Mouse (Mus musculus) cerebellum, postnatal 14 days (tissue): ENCODE measurements around the gene Ruvbl2.

Experiments
- DNase-seq, 2 experiments: peaks; one replicate each; pipeline ENCODE4 v3.0.0; 2021; ENCODE audit warnings: mixed read lengths in 2 of 2

The Ruvbl2 gene

GRCm38 (mm10) chr7:45460860-45461314, 23.0 kb upstream of the Ruvbl2 start:
- DNase-seq, result peak; percentile 58 to 70

GRCm38 (mm10) chr7:45460377-45460776, 22.5 kb upstream of the Ruvbl2 start:
- peak in 1 of 2 experiments; percentile 41 for DNase-seq

GRCm38 (mm10) chr7:45459564-45460140, 21.8 kb upstream of the Ruvbl2 start, which contains the start of gene Ftl1:
TSS of gene Ftl1 (minus strand) at chr7:45459884.
- peak; percentile 96 for DNase-seq

GRCm38 (mm10) chr7:45458748-45459563, 21.1 kb upstream of the Ruvbl2 start:
- peak; percentile 89 to 96 for DNase-seq

GRCm38 (mm10) chr7:45457204-45458060, 19.5 kb upstream of the Ruvbl2 start:
- DNase-seq, result no peak

- DNase-seq, result no peak
These were observed 18.9 kb upstream of the Ruvbl2 start for GRCm38 (mm10) chr7:45456721-45457203.

- DNase-seq, result no peak
These were observed 18.2 kb upstream of the Ruvbl2 start for GRCm38 (mm10) chr7:45455932-45456696.

GRCm38 (mm10) chr7:45454971-45455370, 17.1 kb upstream of the Ruvbl2 start:
- no peak for DNase-seq

- peak; percentile 93 to 95 for DNase-seq
These were observed 13.6 kb upstream of the Ruvbl2 start for GRCm38 (mm10) chr7:45451344-45451982.

GRCm38 (mm10) chr7:45449974-45450373, 12.1 kb upstream of the Ruvbl2 start:
- no peak for DNase-seq

- DNase-seq, result peak; percentile 56 to 71
These were observed 9.6 kb upstream of the Ruvbl2 start for GRCm38 (mm10) chr7:45447325-45447990.

GRCm38 (mm10) chr7:45446589-45446988, 8.7 kb upstream of the Ruvbl2 start:
- DNase-seq, result no peak

GRCm38 (mm10) chr7:45443526-45444420, 5.9 kb upstream of the Ruvbl2 start:
- DNase-seq, result no peak

- no peak for DNase-seq
These were observed 850 bp downstream of the Ruvbl2 start for GRCm38 (mm10) chr7:45437046-45437445.

GRCm38 (mm10) chr7:45436444-45436843, 1.5 kb downstream of the Ruvbl2 start:
- no peak for DNase-seq

- no peak for DNase-seq
These were observed 2.9 kb downstream of the Ruvbl2 start for GRCm38 (mm10) chr7:45435038-45435437.

GRCm38 (mm10) chr7:45434203-45435015, 3.5 kb downstream of the Ruvbl2 start, which contains the start of gene Gys1:
TSS of gene Gys1 (plus strand) at chr7:45434844.
- peak; percentile 100 for DNase-seq

- DNase-seq, result no peak
These were observed 4.1 kb downstream of the Ruvbl2 start for GRCm38 (mm10) chr7:45433835-45434202.

- no peak for DNase-seq
These were observed 11.3 kb downstream of the Ruvbl2 start for GRCm38 (mm10) chr7:45426556-45426955.
